Mouse (Mus musculus): ENCODE measurements around the gene Slc37a3.

DNA sequence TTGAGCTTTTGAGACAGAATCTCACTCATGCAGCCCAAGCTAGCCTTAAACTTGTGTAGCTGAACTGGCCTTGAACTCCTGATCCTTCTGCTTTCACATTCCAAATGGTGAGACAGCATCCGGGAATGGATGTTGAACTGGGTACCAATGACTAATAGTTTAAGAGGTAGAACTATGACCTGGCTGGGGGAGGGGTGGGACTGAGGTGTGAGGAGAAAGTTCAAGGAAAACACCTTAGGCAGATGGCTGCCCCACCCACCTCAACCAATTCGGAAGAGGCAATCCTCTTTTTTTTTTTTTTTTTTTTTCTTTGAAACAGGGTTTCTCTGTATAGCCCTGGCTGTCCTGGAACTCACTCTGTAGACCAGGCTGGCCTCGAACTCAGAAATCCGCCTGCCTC is 49.2 kb upstream of the Slc37a3 start:
- TF ChIP-seq CTCF (conservative IDR thresholded peaks at IDR 0.05; ENCODE audit: low read length): no peak
- peak; percentile 56; the same call in 1 of the 2 replicates for TF ChIP-seq NANOG (IDR thresholded peaks at IDR 0.05; ENCODE audit: borderline replicate concordance, low read length)
- TF ChIP-seq POU5F1 (IDR thresholded peaks at IDR 0.05; ENCODE audit: borderline replicate concordance, low read length): no peak
